Mouse (Mus musculus): ENCODE results near the gene Zfp598.
A peak's percentile ranks its signal among the peaks of the same experiment; 100 is the strongest.
"Not testable (repeated sequence)": the region's sequence is repeated elsewhere in the genome, so short reads cannot be mapped to it uniquely, and the experiment has no call there.

Gene Zfp598

GRCm38 (mm10) chr17:24720616-24721015 lies 51.1 kb downstream of the Zfp598 start:
- DNase-seq (ENCODE audit: low read depth, low spot score) = not testable (repeated sequence)

DNA sequence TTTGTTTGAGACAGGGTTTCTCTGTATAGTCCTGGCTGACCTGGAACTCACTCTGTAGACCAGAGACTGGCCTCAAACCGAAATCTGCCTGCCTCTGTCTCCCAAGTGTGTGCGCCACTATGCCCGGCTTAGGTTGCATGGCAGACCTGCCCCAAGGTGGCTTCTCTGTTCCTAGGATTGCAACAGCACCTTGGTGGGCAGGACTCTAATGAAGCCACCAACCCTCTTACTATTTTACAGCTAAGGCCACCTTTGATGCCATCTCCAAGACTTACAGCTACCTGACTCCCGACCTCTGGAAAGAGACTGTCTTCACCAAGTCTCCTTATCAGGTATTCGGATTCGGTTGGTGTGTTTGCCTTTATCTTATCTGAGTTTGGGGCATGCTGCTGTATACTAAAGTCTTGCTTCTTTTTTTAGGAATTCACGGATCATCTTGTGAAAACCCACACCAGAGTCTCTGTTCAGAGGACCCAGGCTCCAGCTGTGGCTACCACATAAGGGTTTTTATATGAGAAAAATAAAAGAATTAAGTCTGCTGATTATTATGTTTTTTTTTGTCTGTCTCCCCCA lies 52.0 kb downstream of the Zfp598 start:
- not testable (repeated sequence) for DNase-seq (ENCODE audit: low read depth, low spot score)

DNA sequence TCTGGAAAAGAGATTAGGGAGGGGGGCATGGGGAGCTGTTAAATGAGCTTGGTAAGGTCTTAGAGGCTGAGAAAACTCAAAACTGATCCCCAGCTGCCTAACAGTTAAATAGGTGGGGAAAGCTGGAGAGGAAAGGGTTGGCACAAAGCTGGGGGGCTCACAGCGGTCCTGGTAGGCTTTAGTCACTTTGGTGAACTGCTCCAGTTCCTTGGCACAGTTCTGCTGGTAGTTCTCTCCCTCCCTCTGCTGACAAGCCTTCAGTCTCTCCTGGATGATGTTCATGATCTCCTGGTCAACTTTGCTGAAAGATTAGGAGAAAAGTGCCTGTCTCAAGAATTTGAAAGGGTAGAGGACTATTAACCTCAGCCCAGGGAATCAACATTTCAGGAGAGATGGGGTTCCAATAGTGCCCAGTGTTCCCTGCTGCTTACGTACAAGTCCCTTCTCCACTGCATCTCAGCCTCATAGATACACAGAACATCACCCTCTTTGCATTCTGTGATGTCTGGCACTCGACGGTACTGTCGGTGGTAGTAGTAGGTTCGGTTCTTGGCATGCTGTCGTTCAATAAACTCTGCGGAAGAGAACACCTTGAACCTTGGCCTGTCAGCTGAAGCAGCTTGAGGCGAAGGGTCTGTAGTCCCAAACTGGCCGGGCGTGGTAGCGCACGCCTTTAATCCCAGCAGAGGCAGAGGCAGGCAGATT lies 52.9 kb downstream of the Zfp598 start:
- DNase-seq (ENCODE audit: low read depth, low spot score) = no peak

DNA sequence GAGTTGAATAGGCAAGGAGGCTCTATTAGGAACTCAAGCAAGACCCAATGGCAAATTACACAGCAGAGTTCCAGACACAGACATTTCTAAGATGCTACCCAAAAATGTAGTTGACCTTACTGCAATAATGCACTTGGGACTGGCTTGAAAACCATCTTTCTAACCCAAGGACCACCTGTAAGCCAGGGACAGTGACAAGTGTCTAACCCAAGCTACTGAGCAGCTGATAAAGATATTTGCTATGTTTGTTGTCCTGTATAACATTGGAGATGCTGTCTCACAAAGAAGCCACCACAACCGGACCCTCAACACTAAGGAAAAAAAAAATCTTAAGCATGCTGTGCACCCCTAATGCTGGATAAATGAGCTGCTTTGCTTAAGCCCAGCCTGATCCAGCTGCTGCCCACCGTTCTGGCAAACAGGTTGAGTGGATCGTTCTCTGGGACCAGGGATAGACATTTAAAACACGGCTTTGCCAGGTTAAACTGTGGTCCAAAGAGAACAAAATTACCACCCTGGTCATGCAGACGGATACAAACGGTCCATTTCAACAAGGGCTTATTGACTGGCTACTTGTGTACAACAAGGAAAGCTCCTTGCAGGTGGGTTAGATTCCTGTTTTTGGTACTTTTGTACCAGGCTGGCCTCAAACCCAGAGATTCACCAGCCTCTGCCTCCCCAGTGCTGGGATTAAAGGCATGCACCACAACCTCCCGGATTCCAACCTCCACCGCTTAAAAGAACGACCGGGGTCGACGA lies 53.8 kb downstream of the Zfp598 start:
- DNase-seq (ENCODE audit: low read depth, low spot score) = no peak

DNA sequence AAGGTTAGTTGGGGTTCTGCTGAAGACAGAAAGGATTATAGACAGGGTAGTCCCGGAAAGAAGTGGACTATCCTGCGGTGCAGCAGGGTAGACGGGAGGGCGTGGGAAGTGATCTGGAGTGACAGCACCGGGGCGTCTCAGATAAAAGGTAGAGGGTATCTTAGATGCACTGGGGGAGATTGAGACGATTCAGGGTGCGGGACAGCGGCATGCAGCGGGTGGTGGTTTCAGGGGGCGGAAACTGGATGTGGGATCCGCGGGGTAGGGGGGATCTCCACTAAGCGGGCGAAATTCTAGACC lies 54.3 kb downstream of the Zfp598 start:
- DNase-seq (ENCODE audit: low read depth, low spot score) = no peak

DNA sequence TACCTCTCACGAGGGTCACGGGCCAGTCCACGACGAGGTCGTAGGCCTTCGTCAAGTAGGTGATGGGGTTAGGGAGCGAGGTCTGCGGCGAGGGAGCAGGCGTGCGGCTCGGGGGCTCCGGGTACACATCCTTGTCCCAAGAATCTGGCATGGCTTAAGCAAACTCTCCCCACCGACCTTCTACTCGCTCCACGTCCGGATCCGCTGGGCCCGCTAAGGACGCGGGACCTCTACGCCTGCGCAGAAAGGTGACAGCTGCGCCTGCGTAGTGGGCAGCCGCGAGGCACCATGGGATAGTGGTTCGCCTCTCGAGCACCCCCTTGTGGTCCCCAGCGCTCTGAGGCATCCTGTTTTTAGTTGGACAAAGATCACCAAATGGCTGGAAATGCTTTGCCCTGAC lies 54.7 kb downstream of the Zfp598 start, which contains the start of gene Ndufb10:
TSS of gene Ndufb10 (minus strand) at position 295 of the 400 bp plus-strand sequence.
- peak; percentile 97 for DNase-seq (ENCODE audit: low read depth, low spot score)

- DNase-seq (ENCODE audit: low read depth, low spot score) = no peak
These were observed 56.3 kb downstream of the Zfp598 start for GRCm38 (mm10) chr17:24725637-24726390.

GRCm38 (mm10) chr17:24727618-24728017 lies 58.1 kb downstream of the Zfp598 start, which contains the start of gene Rpl3l:
TSS of gene Rpl3l (plus strand) at chr17:24727820.
- no peak for DNase-seq (ENCODE audit: low read depth, low spot score)

GRCm38 (mm10) chr17:24728184-24728583 lies 58.7 kb downstream of the Zfp598 start:
- no peak for DNase-seq (ENCODE audit: low read depth, low spot score)

GRCm38 (mm10) chr17:24729067-24729466 lies 59.6 kb downstream of the Zfp598 start:
- no peak for DNase-seq (ENCODE audit: low read depth, low spot score)

DNA sequence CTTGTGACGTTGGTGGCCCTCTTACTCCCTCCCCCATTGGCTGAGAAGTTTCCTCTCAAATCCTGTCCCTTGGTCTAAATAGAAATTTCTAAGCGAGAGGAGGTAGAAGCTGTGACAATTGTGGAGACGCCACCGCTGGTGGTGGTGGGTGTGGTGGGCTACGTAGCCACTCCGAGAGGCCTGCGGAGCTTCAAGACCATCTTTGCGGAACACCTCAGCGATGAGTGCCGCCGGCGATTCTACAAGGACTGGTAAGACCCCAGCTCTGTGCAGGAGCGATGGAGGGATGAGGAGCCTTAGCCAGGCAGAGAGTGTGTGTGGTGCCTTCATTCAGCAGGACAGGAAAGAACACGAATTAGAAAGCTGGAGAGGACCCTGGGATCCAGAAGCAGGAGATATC lies 61.3 kb downstream of the Zfp598 start:
- no peak for DNase-seq (ENCODE audit: low read depth, low spot score)
